Mouse (Mus musculus): ENCODE data around the gene Naxd. TPM values are rescaled to one million over a fixed set of nuclear protein-coding genes. Genes with fewer than 3 reads are reported as not detected.
A peak's percentile ranks its signal among the peaks of the same experiment; 100 is the strongest.

The Naxd gene
- total and polyA plus RNA-seq, 3 experiments, result 39.7 to 57.1 (median 50.1) TPM

GRCm38 (mm10) chr8:11475397-11475796, 21.9 kb upstream of the Naxd start:
- H3K4me3 ChIP-seq (replicated peaks in 1 of 3; ENCODE audit: low read depth in 2 of 3, low read length in 2 of 3, poor library complexity in 1 of 3), result no peak overlapping the region
- no peak overlapping the region for H3K27ac ChIP-seq (ENCODE audit: insufficient read depth, low read depth)
- dilution Hi-C loops (cut with MboI; ENCODE audit: extremely low pct_ligation_motif_present, extremely low pct_unique_long_range_greater_than_20kb, low sequenced_read_pairs) (no loop called here), in situ Hi-C loops (cut with MboI; ENCODE audit: low pct_ligation_motif_present, low pct_unique_long_range_greater_than_20kb, low sequenced_read_pairs) (no loop called here)
- no peak overlapping the region for H3K4me2 ChIP-seq (ENCODE audit: insufficient read depth, low read depth, poor library complexity, severe bottlenecking)
- no peak overlapping the region for H3K9ac ChIP-seq (ENCODE audit: insufficient read depth, low read depth)
- peaks cover 0 to 16% of the 10 kb centered on the region in 2 experiments for H3K36me3 ChIP-seq (replicated peaks in 1 of 2; ENCODE audit: control insufficient read depth in 1 of 2, insufficient read depth in 1 of 2, low read length in 1 of 2)
- no peaks in the 10 kb centered on the region for H3K9me3 ChIP-seq (replicated peaks; ENCODE audit: low read length)
- H3K79me2 ChIP-seq (replicated peaks; ENCODE audit: control insufficient read depth, extremely low read depth, insufficient read depth, poor library complexity, severe bottlenecking), result peaks cover 17% of the 10 kb centered on the region; the same call in 1 of the 2 replicates
- no peak for DNase-seq (ENCODE audit: extremely low read depth)
- H3K27me3 ChIP-seq (replicated peaks), result peaks cover 25% of the 10 kb centered on the region
- no peak for TF ChIP-seq EP300 (IDR thresholded peaks at IDR 0.05; ENCODE audit: low read length)
- TF ChIP-seq MAZ (IDR thresholded peaks at IDR 0.05; ENCODE audit: low read depth, low read length), result no peak
- H3K4me1 ChIP-seq (ENCODE audit: control insufficient read depth in 1 of 2, insufficient read depth in 2 of 2), result peaks cover 20 to 31% of the 10 kb centered on the region in 2 experiments

GRCm38 (mm10) chr8:11475876-11476275, 21.4 kb upstream of the Naxd start:
- Histone ChIP-seq H3K4me3 (replicated peaks in 1 of 3; ENCODE audit: low read depth in 2 of 3, low read length in 2 of 3, poor library complexity in 1 of 3) (no peak overlapping the region), H3K27ac (ENCODE audit: insufficient read depth, low read depth) (no peak overlapping the region), H3K36me3 (replicated peaks in 1 of 2; ENCODE audit: control insufficient read depth in 1 of 2, insufficient read depth in 1 of 2, low read length in 1 of 2) (peaks cover 0 to 14% of the 10 kb centered on the region in 2 experiments), H3K79me2 (replicated peaks; ENCODE audit: control insufficient read depth, extremely low read depth, insufficient read depth, poor library complexity, severe bottlenecking) (peaks cover 15% of the 10 kb centered on the region; the same call in 1 of the 2 replicates), H3K4me1 (ENCODE audit: control insufficient read depth in 1 of 2, insufficient read depth in 2 of 2) (peaks cover 18 to 31% of the 10 kb centered on the region in 2 experiments), H3K4me2 (ENCODE audit: insufficient read depth, low read depth, poor library complexity, severe bottlenecking) (peak overlapping the region; percentile 89; the same call in 1 of the 2 replicates), H3K27me3 (replicated peaks) (peaks cover 26% of the 10 kb centered on the region), H3K9ac (ENCODE audit: insufficient read depth, low read depth) (no peak overlapping the region), H3K9me3 (replicated peaks; ENCODE audit: low read length) (no peaks in the 10 kb centered on the region)
- DNase-seq (ENCODE audit: extremely low read depth), result no peak
- dilution Hi-C loops (cut with MboI; ENCODE audit: extremely low pct_ligation_motif_present, extremely low pct_unique_long_range_greater_than_20kb, low sequenced_read_pairs) (no loop called here), in situ Hi-C loops (cut with MboI; ENCODE audit: low pct_ligation_motif_present, low pct_unique_long_range_greater_than_20kb, low sequenced_read_pairs) (no loop called here)
- TF ChIP-seq PAX5 (IDR thresholded peaks at IDR 0.05; ENCODE audit: low read length) (no peak), IRF4 (IDR thresholded peaks at IDR 0.05; ENCODE audit: low read depth, low read length) (no peak), SIN3A (IDR thresholded peaks at IDR 0.05; ENCODE audit: low read length) (no peak), MYC (IDR thresholded peaks at IDR 0.05; ENCODE audit: low read depth, low read length) (no peak)

DNA sequence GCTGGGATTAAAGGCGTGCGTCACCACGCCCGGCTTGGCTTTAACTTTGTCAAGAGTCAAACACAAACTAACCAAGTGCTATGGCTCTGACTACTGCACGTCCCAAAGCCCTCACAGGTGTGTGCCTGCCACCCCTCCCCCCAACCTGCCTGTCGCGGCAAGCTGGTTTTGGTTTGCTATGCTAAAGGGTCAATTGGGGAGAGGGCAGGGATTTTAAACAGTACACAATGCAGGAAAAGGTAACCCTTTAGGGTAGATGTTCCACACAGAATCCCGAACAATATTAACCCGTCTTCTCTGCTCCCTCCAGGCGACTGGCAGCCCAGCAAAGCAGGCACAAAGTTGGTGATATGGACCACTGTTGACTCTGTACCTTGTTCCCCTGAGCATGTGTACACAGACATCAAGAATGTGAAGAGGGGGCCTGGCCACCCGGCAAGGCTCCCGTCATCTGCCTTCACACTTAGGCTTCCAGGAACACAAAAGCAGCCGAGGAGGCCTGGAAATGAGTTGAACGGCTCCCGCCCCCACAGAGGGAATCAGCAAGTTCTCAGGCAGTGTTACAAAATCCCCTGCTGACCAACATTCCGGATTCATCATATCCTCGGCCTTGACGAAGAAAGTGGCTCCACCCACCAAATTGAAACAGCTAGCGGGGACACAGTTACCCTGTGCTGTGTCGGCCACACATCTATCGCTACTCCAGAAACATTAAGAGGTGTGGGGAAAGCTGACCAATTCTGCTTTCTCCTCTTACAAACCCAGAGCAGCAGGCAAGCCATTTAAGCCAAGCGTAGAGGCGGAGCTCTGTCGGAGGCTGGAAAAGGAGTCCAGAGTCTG, 20.7 kb upstream of the Naxd start:
- peak overlapping the region; percentile 89 for H3K4me2 ChIP-seq (ENCODE audit: insufficient read depth, low read depth, poor library complexity, severe bottlenecking)
- peak overlapping the region; percentile 76; the same call in 1 of the 2 replicates for H3K9ac ChIP-seq (ENCODE audit: insufficient read depth, low read depth)
- H3K36me3 ChIP-seq (replicated peaks in 1 of 2; ENCODE audit: control insufficient read depth in 1 of 2, insufficient read depth in 1 of 2, low read length in 1 of 2), result peaks cover 0 to 10% of the 10 kb centered on the region in 2 experiments
- H3K4me3 ChIP-seq (replicated peaks in 1 of 3; ENCODE audit: low read depth in 2 of 3, low read length in 2 of 3, poor library complexity in 1 of 3), result peak overlapping the region; percentile 68 to 80 (median 71)
- H3K79me2 ChIP-seq (replicated peaks; ENCODE audit: control insufficient read depth, extremely low read depth, insufficient read depth, poor library complexity, severe bottlenecking), result peaks cover 15% of the 10 kb centered on the region; the same call in 1 of the 2 replicates
- H3K27me3 ChIP-seq (replicated peaks), result peaks cover 29% of the 10 kb centered on the region
- DNase-seq (ENCODE audit: extremely low read depth), result no peak
- TF ChIP-seq JUND (conservative IDR thresholded peaks at IDR 0.05; ENCODE audit: low read depth, low read length) (no peak), TCF12 (IDR thresholded peaks at IDR 0.05; ENCODE audit: low read depth, low read length) (peak; percentile 51)
- H3K27ac ChIP-seq (ENCODE audit: insufficient read depth, low read depth), result peak overlapping the region; percentile 15; the same call in 1 of the 2 replicates
- peaks cover 16 to 31% of the 10 kb centered on the region in 2 experiments for H3K4me1 ChIP-seq (ENCODE audit: control insufficient read depth in 1 of 2, insufficient read depth in 2 of 2)
- dilution Hi-C loops (cut with MboI; ENCODE audit: extremely low pct_ligation_motif_present, extremely low pct_unique_long_range_greater_than_20kb, low sequenced_read_pairs), result no loop called here
- no peaks in the 10 kb centered on the region for H3K9me3 ChIP-seq (replicated peaks; ENCODE audit: low read length)
- in situ Hi-C loops (cut with MboI; ENCODE audit: low pct_ligation_motif_present, low pct_unique_long_range_greater_than_20kb, low sequenced_read_pairs), result no loop called here
